Mouse (Mus musculus): Measurements from ENCODE around the gene Armc6.

The Armc6 gene

DNA sequence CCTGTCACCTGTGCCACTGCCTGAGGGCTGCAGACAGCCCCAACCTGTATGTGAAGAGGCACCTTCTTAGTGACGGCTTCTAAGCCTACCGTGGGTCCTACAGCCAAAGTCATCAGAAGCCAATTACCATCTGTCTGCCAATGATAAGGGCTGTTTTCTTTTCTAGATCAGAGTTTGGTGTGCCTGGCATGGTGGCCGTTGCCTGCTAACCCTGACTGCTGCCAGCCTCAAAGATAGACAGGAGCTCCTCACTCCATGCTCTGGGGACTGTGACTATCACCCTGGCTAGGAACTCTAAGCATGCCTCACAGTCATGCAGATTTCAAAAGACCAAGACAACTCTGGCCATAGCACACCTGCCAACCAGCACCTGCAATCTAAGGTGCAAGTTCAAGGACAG, 32.8 kb downstream of the Armc6 start:
- ATAC-seq (ENCODE audit: insufficient number of reproducible peaks, low FRiP score, low TSS enrichment): no peak

GRCm38 (mm10) chr8:70200098-70200681, 34.1 kb downstream of the Armc6 start:
- peak; percentile 62 for ATAC-seq (ENCODE audit: insufficient number of reproducible peaks, low FRiP score, low TSS enrichment)

DNA sequence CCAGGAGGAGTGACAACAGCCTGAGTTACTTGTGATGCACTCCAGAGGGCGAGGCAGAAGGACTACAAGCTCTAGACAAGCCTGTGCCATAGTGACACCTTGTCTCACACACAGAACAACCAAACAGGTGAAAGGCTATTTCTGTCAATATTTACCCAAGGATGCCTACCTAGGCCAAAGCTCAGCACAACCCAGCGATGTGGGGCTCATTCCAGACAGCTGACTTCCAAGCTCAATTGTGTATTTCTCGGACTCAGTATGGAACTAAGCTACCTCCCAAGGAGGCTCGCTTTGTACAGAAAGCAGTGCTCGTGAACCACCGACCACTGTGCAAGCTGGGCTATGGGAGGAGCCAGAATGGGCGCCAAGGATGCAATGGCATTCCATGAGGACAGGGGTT, 36.7 kb downstream of the Armc6 start:
- ATAC-seq (ENCODE audit: insufficient number of reproducible peaks, low FRiP score, low TSS enrichment): no peak

GRCm38 (mm10) chr8:70195762-70196161, 38.5 kb downstream of the Armc6 start:
- ATAC-seq (ENCODE audit: insufficient number of reproducible peaks, low FRiP score, low TSS enrichment): no peak

GRCm38 (mm10) chr8:70194191-70194590, 40.1 kb downstream of the Armc6 start:
- no peak for ATAC-seq (ENCODE audit: insufficient number of reproducible peaks, low FRiP score, low TSS enrichment)

- no peak for ATAC-seq (ENCODE audit: insufficient number of reproducible peaks, low FRiP score, low TSS enrichment)
Measured at GRCm38 (mm10) chr8:70193238-70193637, 41.0 kb downstream of the Armc6 start.

GRCm38 (mm10) chr8:70188707-70189106, 45.6 kb downstream of the Armc6 start:
- ATAC-seq (ENCODE audit: insufficient number of reproducible peaks, low FRiP score, low TSS enrichment): no peak

DNA sequence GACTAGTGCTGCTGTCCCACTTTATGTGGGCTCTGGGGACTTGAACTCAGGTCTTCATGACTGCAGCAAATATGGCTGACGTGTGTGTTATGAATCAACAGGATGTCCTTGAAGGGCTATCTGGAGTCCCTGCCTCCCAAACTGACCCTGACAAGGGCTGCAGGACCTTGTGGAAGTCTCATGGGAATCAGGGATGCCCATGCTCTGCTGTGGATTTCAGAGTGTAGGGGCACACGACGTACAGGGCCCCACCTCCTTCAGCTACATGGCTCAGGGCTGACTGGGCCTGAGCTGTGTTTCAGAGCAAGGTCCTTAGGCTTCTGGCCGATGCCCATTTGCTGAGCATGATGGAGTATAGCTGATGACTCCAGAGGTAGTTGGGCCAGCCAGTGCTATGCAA, 51.1 kb downstream of the Armc6 start:
- ATAC-seq (ENCODE audit: insufficient number of reproducible peaks, low FRiP score, low TSS enrichment): no peak

DNA sequence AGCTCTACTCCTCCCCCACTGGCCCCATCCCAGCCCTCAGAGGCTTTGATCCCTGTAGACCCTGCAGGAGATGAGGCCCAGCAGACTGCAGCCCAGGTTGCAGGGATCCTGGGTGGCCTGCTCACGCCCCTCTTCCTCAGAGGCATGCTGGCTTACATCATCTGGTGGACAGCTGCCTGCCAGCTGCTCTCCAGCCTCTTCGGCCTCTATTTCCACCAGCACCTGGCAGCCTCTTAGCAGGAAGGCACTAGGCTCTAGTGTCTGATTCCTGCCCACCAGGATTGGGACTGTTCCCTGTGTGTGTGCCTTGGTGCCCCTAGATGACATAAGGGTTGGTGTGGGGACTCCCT, 52.4 kb downstream of the Armc6 start:
- no peak for ATAC-seq (ENCODE audit: insufficient number of reproducible peaks, low FRiP score, low TSS enrichment)

DNA sequence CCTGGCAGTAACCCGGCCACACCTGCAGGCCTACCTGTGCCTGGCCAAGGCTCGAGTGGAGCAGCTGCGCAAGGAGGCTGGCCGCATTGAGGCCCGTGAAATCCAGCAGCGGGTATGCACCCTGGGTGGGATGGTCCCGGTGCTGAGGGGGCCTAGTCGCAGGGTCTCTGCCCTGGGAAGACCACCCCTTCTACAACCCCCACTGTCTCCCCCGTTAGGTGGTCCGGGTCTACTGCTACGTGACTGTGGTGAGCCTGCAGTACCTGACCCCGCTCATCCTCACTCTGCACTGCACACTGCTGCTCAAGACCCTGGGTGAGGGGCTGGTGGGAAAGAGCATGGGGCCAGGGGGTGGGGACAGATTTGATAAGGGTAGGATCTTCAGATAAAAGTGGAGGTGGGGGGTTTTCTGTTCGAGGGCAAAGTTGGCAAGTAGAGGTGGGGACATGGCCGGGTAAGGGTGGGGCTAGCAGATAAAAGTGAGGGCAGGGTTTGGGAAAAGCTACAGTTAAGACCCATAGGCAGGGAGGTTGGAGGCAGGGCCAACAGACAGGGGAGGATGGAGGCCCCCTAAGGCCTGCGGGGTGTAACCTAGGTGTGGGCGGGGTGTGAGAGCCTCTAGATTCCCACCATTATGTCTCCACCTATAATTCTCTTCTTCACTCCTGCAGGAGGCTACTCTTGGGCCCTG, 52.9 kb downstream of the Armc6 start:
- ATAC-seq (ENCODE audit: insufficient number of reproducible peaks, low FRiP score, low TSS enrichment): no peak

- no peak for ATAC-seq (ENCODE audit: insufficient number of reproducible peaks, low FRiP score, low TSS enrichment)
Measured at GRCm38 (mm10) chr8:70179082-70179481, 55.2 kb downstream of the Armc6 start.

DNA sequence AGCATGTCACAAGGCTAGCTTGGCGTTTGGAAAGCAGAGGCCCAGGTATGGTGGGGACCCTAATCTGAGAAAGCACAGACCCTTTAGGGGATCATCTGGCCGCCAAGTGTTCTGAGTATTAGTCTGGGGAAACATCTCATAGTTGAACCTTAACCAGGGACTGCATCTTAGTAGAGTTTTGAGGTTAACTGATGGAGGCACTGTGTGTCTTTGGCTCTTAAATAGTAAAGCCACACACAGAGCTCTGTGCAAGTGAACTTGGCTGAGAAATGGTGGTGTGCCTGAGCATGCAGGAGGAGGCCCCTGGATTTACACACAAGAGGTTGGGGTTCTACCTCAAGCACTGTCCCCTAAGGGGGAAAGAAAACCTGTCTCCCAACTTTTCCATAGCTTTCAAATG, 56.0 kb downstream of the Armc6 start:
- no peak for ATAC-seq (ENCODE audit: insufficient number of reproducible peaks, low FRiP score, low TSS enrichment)

DNA sequence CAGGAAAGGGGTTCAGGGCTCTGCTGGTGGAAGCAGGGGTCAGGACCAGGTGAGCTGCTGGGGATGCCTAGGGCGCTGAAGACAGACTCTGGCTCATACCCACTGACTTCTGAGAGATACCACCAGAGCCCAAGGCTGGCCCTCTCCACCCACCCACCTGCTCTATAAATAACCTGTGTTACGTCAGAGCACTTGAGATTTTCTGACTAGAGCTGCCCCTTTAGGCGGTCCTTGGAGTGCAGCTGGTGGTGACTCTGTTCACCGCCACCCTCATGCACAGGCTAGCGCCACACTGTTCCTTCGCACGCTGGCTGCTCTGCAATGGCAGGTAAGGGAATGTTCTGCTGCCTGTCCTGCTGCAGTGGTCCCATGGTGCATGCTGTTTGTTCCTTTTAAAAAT, 60.2 kb downstream of the Armc6 start:
- no peak for ATAC-seq (ENCODE audit: insufficient number of reproducible peaks, low FRiP score, low TSS enrichment)

DNA sequence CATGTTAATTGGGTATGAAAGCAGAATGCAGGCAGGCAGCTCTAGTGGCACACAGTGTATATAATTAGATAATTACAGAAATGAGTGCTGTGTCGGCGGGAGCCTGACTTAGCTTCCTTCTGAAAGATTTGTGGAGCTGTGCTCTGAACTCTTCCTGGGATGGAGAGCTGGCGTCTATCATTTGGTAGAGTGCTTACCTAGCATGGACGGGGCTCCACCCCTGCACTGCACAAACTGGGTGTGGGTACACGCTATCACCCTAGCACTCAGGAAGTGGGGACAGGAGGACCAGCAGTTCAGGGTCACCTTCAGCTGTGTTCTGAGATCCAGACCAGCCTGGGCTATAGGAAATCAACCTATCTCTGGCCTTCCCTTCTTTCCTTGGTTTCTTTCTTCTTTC, 60.9 kb downstream of the Armc6 start:
- ATAC-seq (ENCODE audit: insufficient number of reproducible peaks, low FRiP score, low TSS enrichment): no peak

GRCm38 (mm10) chr8:70172043-70172681, 62.1 kb downstream of the Armc6 start, which contains the start of gene Tmem161a:
TSS of gene Tmem161a (plus strand) at chr8:70172356.
- ATAC-seq (ENCODE audit: insufficient number of reproducible peaks, low FRiP score, low TSS enrichment): peak; percentile 96

DNA sequence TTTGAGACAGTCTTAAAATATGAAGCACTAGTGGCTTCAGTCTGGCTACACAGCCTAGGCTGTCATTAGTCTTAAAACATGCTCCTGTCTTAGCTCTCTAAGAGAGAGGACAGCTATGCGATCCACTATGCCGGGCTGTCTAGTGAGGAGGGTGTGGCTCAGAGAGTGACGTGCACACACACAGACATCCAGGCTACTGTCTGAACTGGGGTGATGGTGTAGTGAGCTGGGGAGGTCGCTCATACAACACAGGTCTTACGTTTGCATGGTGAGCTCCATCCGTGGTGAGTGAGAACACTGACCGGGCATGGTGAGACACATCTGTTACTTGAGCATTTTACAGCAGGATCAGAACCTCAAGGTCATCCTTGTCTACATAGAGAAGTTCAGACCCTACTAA, 63.0 kb downstream of the Armc6 start:
- ATAC-seq (ENCODE audit: insufficient number of reproducible peaks, low FRiP score, low TSS enrichment): no peak

- ATAC-seq (ENCODE audit: insufficient number of reproducible peaks, low FRiP score, low TSS enrichment): no peak
Measured at GRCm38 (mm10) chr8:70170748-70171147, 63.5 kb downstream of the Armc6 start.
